Mouse (Mus musculus) limb, embryonic 11.5 days (tissue): ENCODE measurements at regions not wholly inside any gene's neighbourhood (a gene's known extent, or its start where the extent isn't known, plus 50 kb on each side); places are given as distances from the start of the nearest gene placed in this dataset.
A peak's percentile ranks its signal among the peaks of the same experiment; 100 is the strongest.

ENCODE experiments used
- ATAC-seq: fragments of 200-750 bp; cut with Nextera tagmentation; 2 replicates; pipeline ENCODE4 v1.8.0; 2017; ENCODE audit warnings: low read depth; ENCODE audit not compliant: insufficient number of reproducible peaks, low FRiP score, low TSS enrichment
- DNase-seq: peaks from one replicate; pipeline ENCODE4 v3.0.0-alpha.2; 2015; ENCODE audit warnings: low spot score
- H3K27ac ChIP-seq: fragments of 300-500 bp; sonication (generic); replicated peaks from 2 replicates; pipeline ENCODE4 v1.5.1; 2014; ENCODE audit warnings: low read depth, mild to moderate bottlenecking, low read length
- H3K27me3 ChIP-seq: fragments of 300-500 bp; sonication (generic); 2 replicates; pipeline ENCODE4 v1.6.1; 2014; ENCODE audit warnings: mild to moderate bottlenecking, low read length, mixed read lengths; ENCODE audit not compliant: control insufficient read depth, insufficient read depth
- H3K36me3 ChIP-seq: fragments of 300-500 bp; sonication (generic); 2 replicates; pipeline ENCODE4 v1.6.1; 2014; ENCODE audit warnings: mild to moderate bottlenecking, low read length, moderate library complexity, mixed read lengths; ENCODE audit not compliant: control insufficient read depth, insufficient read depth
- H3K4me1 ChIP-seq: fragments of 300-500 bp; sonication (generic); 2 replicates; pipeline ENCODE4 v1.6.1; 2014; ENCODE audit warnings: low read length, mixed read lengths; ENCODE audit not compliant: control insufficient read depth, insufficient read depth
- H3K4me2 ChIP-seq: fragments of 300-500 bp; sonication (generic); 2 replicates; pipeline ENCODE4 v1.6.1; 2014; ENCODE audit warnings: low read depth, mild to moderate bottlenecking, moderate library complexity; ENCODE audit not compliant: severe bottlenecking
- H3K4me3 ChIP-seq: fragments of 300-500 bp; sonication (generic); 2 replicates; pipeline ENCODE4 v1.5.1; 2014; ENCODE audit warnings: low read depth, low read length
- H3K9ac ChIP-seq: fragments of 300-500 bp; sonication (generic); 2 replicates; pipeline ENCODE4 v1.6.1; 2014; ENCODE audit warnings: mild to moderate bottlenecking, low read length
- H3K9me3 ChIP-seq: fragments of 300-500 bp; sonication (generic); 2 replicates; pipeline ENCODE4 v1.6.1; 2016; ENCODE audit warnings: low read length; ENCODE audit not compliant: control insufficient read depth
- WGBS: fragments of 180-500 bp; shearing (Covaris S2); extraction: QIAGEN DNeasy Blood & Tissue Kit; methylation state at CpG from one replicate; pipeline ENCODE4 v1.1.7; 2014; 5-methylcytosine and 5-hydroxymethylcytosine counted together

DNA sequence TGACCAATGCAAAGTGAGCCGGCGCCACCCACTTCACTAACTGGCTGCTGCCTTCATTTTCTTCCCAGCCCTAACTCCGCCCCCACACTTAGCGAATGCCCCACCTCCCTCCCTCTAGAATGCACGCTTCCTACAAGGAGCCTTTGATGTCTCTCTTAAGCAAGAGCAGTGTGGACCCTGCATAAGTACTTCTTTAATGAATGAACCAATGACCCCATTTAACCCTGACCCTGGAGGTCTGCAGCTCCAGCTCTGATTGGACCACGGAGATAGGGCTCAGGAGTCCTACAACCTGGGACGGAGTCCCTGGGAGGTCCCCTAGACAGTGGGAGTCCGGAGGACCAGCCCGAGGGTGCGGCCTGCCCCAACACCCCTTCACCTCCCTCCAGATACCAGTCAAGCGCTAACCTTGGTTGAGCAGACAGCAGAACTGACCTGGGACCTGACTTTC, 189.7 kb downstream of the Tfap2c start:
- Histone ChIP-seq H3K9ac (no peak overlapping the region), H3K4me3 (no peak overlapping the region), H3K4me2 (peak overlapping the region; percentile 27; the same call in 1 of the 2 replicates), H3K9me3 (no peaks in the 10 kb centered on the region), H3K4me1 (peaks cover 10% of the 10 kb centered on the region), H3K27ac (peak overlapping the region; percentile 16; the same call in 1 of the 2 replicates), H3K27me3 (no peaks in the 10 kb centered on the region), H3K36me3 (no peaks in the 10 kb centered on the region)
- under 1% methylated on average over 11 of the region's 11 CpGs for WGBS
- peak; percentile 70 for ATAC-seq
- DNase-seq: peak; percentile 76

DNA sequence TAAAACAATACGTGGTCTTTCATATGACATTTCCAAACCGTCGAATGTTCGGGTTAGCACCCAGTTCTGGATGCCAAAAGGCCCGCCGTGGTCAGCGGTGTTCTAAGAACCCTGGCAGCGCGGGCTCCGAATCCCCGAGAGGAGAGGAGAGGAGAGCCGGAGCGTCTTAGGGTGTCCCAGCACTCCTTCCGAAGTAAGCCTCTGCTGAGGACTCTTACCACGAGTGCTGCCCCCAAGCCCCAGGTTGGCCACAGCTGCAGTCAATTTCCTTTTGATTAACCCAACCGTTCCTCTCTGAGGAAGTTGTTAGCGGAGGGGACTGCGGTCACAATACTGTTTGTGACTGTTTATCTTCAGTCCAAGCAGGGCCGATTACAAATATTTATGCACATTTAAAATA, 190.1 kb downstream of the Tfap2c start:
- 3% methylated on average over 19 of the region's 19 CpGs for WGBS
- no peaks in the 10 kb centered on the region for H3K27me3 ChIP-seq
- H3K4me2 ChIP-seq: peak overlapping the region; percentile 27; the same call in 1 of the 2 replicates

DNA sequence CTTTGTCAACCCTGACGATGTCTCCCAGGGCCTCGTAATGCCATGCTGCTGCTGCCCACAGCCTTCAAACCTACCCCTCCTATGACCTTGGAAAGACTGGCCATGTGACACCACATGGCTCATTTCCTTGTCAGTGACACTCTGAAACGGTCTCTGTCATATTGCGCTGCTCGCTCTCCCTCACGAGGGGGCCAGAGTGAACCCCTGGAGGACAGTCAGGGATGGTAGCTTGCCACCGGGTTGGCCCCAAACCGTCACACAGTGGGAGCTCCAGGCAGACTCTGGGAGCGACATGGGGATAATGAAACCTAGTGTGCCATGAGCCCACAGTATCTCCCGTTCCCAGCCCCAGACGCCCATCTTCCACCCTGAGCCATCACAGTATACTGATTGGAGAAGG, 188.8 kb downstream of the Bmp7 start:
- WGBS: 82% methylated on average over 11 of the region's 11 CpGs
- H3K9ac ChIP-seq: no peak overlapping the region
- ATAC-seq (no peak), DNase-seq (no peak)
- H3K4me2 ChIP-seq: no peak overlapping the region
- no peak overlapping the region for H3K27ac ChIP-seq
- no peaks in the 10 kb centered on the region for H3K9me3 ChIP-seq
- H3K4me1 ChIP-seq: peaks cover 12% of the 10 kb centered on the region
- H3K36me3 ChIP-seq: no peaks in the 10 kb centered on the region
- H3K4me3 ChIP-seq: no peak overlapping the region
- no peaks in the 10 kb centered on the region; the same call in 1 of the 2 replicates for H3K27me3 ChIP-seq

More for the DNA sequence above, 190.1 kb downstream of the Tfap2c start:
- DNase-seq (no peak), ATAC-seq (no peak)
- Histone ChIP-seq H3K36me3 (no peaks in the 10 kb centered on the region), H3K4me3 (no peak overlapping the region), H3K4me1 (peaks cover 10% of the 10 kb centered on the region), H3K27ac (peak overlapping the region; percentile 32; the same call in 1 of the 2 replicates), H3K9me3 (no peaks in the 10 kb centered on the region), H3K9ac (no peak overlapping the region)

DNA sequence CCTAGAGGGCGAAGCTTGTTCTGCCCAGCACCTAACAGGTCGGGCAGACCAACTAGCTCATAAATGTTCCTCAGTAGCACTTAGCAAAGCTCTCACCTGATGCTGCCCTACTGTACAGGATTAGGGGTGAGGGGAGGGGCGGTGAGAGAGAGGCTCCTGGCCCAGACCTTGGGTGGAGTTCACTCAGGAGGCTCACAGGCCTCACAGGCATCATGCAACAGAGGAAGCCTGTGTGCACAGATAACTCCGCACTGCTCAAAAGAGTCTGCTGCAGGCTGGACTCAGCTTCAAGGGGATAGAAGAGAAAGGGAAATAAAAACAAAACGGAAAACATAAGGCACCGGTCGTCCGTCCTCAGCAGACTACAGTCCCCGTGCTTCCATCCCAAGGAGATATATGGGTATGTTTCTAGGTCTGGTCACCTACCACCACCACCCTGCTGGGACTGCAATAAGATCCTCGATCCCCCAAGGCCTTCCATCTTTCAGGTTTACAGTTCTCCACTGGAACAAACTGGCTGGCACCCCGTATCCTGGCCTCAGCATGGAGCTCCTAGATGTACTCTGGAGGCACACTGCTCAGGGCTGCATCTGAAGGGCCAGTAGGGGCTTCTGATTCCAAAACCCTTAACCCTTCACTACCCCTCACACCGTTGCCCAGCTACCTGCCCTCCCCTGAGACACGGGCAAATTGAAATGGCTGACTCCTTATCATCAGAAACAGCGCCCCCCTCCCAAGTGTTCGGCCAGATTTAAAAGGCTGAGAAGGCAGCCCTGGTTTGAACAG, 184.2 kb downstream of the Bmp7 start:
- Histone ChIP-seq H3K9me3 (no peaks in the 10 kb centered on the region), H3K27me3 (peaks cover 3% of the 10 kb centered on the region; the same call in 1 of the 2 replicates), H3K36me3 (no peaks in the 10 kb centered on the region), H3K9ac (no peak overlapping the region), H3K4me2 (no peak overlapping the region), H3K4me1 (peaks cover 21% of the 10 kb centered on the region), H3K4me3 (no peak overlapping the region), H3K27ac (no peak overlapping the region)
- DNase-seq (no peak), ATAC-seq (no peak)
- 38% methylated on average over 15 of the region's 15 CpGs for WGBS

DNA sequence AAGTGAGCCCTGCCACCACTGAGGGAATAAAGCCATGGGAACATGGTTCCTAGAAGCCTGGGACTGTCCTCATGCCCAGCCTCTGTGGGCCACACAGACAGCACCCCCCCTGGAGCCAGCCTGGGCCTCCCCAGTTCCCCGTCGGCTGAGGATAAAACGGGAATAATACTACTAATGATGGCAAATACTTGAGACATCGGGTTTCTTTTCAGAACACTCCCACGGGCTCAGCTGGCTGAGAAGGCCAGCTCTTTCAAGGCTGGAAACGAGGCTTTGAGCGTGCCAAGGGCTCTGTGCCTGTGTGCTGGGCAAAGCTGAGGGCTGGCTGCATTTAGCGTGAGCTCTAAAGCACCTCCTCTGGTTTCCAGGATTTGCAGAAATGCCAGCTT, 183.7 kb downstream of the Bmp7 start:
- ATAC-seq: no peak
- 16% methylated on average over 8 of the region's 8 CpGs for WGBS
- no peak overlapping the region for H3K4me2 ChIP-seq

DNA sequence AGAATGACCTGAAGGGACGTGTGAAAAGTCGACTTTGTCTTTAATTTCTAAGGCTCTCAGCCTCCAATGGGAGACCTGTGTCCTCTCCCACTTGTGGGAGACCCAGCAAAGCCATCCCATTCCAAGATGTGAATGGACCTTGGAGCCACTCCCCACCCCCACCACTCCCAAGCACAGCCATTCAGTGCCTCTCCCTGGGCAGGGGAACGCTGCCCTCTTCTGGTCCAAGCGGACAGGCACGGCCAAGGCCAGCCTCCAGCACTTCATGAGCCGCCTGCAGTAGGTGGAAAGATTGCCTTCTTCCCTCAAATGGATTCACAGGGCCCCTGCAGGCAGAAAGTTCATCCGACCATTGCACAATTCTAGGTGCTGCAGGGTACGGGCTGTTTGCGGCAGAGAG, 181.6 kb downstream of the Bmp7 start:
- Histone ChIP-seq H3K9ac (no peak overlapping the region), H3K4me3 (no peak overlapping the region), H3K27ac (no peak overlapping the region), H3K27me3 (peaks cover 3% of the 10 kb centered on the region; the same call in 1 of the 2 replicates), H3K36me3 (no peaks in the 10 kb centered on the region), H3K9me3 (no peaks in the 10 kb centered on the region), H3K4me2 (no peak overlapping the region), H3K4me1 (peaks cover 18% of the 10 kb centered on the region)
- ATAC-seq (peak; percentile 70; the same call in 1 of the 2 replicates), DNase-seq (peak; percentile 86)
- whole genome bisulfite sequencing: 4% methylated on average over 9 of the region's 9 CpGs

More for the DNA sequence above, 183.7 kb downstream of the Bmp7 start:
- Histone ChIP-seq H3K36me3 (no peaks in the 10 kb centered on the region), H3K4me1 (peaks cover 21% of the 10 kb centered on the region), H3K27me3 (peaks cover 3% of the 10 kb centered on the region; the same call in 1 of the 2 replicates), H3K9me3 (no peaks in the 10 kb centered on the region), H3K9ac (no peak overlapping the region), H3K27ac (no peak overlapping the region), H3K4me3 (no peak overlapping the region)
- DNase-seq: no peak

DNA sequence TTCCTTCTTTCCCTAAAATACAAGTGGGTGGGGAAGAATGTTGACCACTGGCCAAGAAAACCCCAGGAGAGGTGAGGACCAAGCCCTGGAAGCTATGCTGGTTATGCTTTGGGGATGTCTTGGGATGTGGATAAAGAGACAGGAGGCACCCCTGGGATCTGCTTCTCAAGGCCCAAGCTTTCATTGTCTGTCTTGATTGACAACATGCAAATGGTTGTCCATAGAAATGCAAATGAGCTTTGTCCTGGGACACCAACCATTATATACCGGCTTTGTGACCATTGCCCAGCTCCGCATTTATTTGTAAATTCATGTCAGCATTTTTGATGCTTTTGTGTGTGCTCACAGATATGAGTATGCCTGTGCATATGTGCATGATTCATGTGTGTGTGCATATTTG, 174.9 kb downstream of the Bmp7 start:
- Histone ChIP-seq H3K9me3 (no peaks in the 10 kb centered on the region), H3K36me3 (no peaks in the 10 kb centered on the region), H3K9ac (no peak overlapping the region), H3K4me3 (no peak overlapping the region), H3K4me2 (no peak overlapping the region), H3K4me1 (no peaks in the 10 kb centered on the region), H3K27ac (no peak overlapping the region), H3K27me3 (0 out of 2 replicates have a peak, but pooled peaks cover 3% of the 10 kb centered on the region)
- ATAC-seq: no peak
- no peak for DNase-seq
- WGBS: 88% methylated on average over 2 of the region's 2 CpGs

DNA sequence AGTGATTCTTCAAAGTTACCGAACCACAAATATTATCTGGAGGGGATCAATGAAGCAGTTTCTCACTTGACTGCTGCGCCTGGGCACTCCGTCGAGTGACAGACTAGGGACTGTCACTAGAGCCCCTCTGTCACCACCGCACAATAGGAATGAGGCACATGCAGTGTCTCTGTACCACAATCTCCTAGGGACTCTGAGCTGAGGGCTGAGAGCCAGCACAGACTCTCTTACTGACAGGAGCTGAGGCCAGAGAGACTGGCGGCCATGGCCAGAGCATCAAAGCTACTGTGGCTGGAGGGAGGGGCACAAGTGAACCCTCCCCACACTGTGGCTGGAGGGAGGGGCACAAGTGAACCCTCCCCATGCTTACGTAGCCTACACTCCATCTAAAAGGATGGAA, 173.7 kb downstream of the Bmp7 start:
- H3K36me3 ChIP-seq: no peaks in the 10 kb centered on the region
- no peak overlapping the region for H3K27ac ChIP-seq
- WGBS: 61% methylated on average over 7 of the region's 7 CpGs
- DNase-seq (no peak), ATAC-seq (no peak)
- no peak overlapping the region for H3K4me3 ChIP-seq
- H3K9ac ChIP-seq: no peak overlapping the region
- no peak overlapping the region for H3K4me2 ChIP-seq
- no peaks in the 10 kb centered on the region for H3K9me3 ChIP-seq
- no peaks in the 10 kb centered on the region for H3K4me1 ChIP-seq
- H3K27me3 ChIP-seq: 0 out of 2 replicates have a peak, but pooled peaks cover 3% of the 10 kb centered on the region
